Mouse (Mus musculus) left cerebral cortex, postnatal 36 days (tissue): ENCODE results near the gene Lta. TPM values are rescaled to one million over a fixed set of nuclear protein-coding genes. Genes with fewer than 3 reads are reported as not detected.

Experiments used
- DNase-seq, 2 experiments: peaks; one replicate each; pipeline ENCODE4 v3.0.0; 2021 to 2022; ENCODE audit warnings: low spot score in 2 of 2, mixed read lengths in 1 of 2
- intact Hi-C: fragments of 180-260 bp; cut with DNase I; formaldehyde crosslinking; loops from one replicate; pipeline ENCODE4 v1.15.1; 2025
- total RNA-seq, 2 experiments: library from RNA; stranded (reverse); gene quantifications; 2 replicates each; pipeline ENCODE4 v1.2.3; 2021

Lta gene
- total RNA-seq, 2 experiments from 2014 or later, result 0.44 to 1.1 TPM

DNA sequence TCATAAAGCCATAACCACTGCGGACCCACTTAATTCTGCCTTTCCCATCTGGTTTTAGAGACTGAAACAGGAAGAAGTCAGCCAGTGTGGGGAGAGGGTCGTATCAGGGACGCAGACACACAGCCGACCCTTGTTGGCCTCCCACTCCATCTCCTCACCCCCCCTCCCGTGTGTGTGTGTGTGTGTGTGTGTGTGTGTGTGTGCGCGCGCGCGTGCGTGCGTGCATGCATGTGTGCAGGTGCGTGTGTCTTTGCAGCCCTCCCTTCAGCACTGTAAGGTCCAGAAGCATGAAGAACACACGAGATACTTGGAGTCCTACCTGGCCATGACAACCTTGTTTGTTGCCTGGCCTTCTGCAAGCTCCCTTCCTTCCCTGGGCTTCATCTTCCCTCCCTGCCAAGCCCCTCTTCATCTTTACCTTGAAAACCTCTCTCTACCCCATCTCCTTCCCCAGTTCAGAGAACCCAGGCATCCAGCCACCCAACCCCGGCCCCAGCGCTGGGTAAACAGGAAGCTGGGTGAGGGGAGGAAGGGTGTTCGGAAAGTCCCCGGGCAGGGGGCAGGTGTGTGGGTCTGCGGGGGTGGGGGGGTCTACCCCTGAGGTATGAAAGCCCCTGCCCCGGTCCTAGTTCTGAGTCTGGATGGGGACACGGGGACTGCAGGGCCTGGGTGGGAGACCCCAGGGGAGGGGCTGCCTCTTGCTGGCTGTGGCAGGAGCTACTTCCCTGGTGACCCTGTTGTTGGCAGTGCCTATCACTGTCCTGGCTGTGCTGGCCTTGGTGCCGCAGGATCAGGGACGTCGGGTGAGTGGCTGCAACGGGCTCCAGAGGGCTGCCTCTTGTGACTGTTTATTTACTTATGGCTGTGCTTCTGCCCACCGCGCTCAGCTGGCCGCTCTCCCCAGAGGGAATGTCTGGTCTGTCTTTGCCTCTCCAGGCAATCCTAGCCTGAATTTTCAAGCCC, 11.0 kb downstream of the Lta start, which contains the start of gene Ltb:
Gene Ltb (plus strand): TSS at position 559 of the 963 bp plus-strand sequence.
- no peak for DNase-seq
- intact Hi-C loops, result no loop called here

- intact Hi-C loops, result no loop called here
- DNase-seq, result no peak
Observed at GRCm38 (mm10) chr17:35192924-35193323, 12.2 kb downstream of the Lta start.

DNA sequence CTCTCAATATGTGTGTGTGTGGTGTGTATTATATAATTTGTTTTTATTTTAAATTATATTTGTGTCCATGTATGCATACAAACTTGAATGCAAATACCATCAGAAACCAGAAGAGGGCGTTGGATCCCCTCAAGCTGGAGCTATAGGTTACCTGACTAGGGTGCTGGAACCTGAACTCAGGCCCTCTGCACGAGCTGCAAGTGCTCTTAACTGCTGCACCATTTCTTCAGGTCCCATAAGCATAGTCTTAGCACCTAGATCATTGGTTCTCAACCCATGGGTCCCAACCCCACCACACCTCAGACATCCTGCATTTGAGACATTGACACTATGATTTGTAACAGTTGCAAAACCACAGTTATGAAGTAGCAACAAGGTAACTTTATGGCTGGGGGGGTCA, 13.4 kb downstream of the Lta start:
- intact Hi-C loops, result no loop called here

GRCm38 (mm10) chr17:35190096-35190495, 15.1 kb downstream of the Lta start:
- intact Hi-C loops, result no loop called here
- DNase-seq, result no peak

More for the DNA sequence above, 13.4 kb downstream of the Lta start:
- no peak for DNase-seq

DNA sequence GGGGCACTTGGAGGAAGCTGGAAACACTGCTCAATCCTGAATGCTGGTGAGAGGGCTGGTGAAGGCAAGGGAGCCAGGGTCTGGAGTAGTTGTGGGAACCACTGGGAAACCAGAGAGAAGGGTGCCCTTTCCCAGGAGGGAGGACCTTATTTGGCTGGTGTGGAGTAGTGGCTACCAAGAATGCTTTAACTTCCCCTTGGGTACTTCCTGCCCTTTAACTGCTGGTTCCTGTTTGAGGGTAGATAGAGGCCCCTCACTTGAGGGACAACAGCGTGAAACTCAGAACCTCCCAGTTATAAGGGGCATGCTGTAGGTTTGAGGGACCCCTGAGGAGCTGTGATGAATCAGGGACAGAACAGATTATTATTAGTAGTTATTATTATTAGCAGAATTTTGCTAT, 16.0 kb downstream of the Lta start:
- intact Hi-C loops, result no loop called here
- DNase-seq, result no peak

DNA sequence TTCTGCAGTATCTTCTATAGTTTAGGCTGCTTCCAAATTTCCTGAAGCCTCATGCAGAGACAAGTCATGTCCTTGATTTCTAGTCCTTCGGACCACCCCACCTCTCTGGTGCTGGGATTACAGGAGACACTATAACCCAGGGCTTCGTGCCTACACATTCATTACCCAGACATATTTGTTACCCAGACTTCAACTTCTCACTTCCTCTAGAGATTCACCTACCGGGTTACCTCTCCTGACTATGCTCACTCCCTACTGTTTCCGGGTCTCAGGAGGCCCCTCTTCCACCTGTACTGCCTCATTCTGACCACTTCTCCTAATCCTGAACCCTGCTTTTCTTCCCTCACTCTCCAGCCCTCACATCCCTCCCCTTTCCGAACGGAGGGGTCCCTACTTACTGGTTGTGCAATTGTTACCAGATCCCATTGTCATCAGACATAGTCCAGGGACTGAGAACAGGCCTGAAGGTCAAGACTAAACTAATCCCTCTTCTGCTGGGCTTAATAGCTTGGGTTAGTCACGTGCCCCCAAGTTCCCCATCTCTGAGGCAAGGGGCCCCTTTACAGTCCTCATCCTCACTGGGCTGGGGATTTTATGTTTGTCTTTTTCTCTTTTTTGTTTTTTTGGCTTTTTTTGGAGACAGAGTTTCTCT, 17.1 kb downstream of the Lta start, which contains the start of gene Lst1:
Gene Lst1 (minus strand): TSS at position 481 of the 652 bp plus-strand sequence.
- intact Hi-C loops, result no loop called here

GRCm38 (mm10) chr17:35187345-35187744, 17.8 kb downstream of the Lta start:
- intact Hi-C loops, result no loop called here
- DNase-seq, result no peak

More for the DNA sequence above, 17.1 kb downstream of the Lta start, which contains the start of gene Lst1:
- DNase-seq, result no peak

GRCm38 (mm10) chr17:35186681-35187080, 18.5 kb downstream of the Lta start:
- DNase-seq, result no peak
- intact Hi-C loops, result no loop called here

DNA sequence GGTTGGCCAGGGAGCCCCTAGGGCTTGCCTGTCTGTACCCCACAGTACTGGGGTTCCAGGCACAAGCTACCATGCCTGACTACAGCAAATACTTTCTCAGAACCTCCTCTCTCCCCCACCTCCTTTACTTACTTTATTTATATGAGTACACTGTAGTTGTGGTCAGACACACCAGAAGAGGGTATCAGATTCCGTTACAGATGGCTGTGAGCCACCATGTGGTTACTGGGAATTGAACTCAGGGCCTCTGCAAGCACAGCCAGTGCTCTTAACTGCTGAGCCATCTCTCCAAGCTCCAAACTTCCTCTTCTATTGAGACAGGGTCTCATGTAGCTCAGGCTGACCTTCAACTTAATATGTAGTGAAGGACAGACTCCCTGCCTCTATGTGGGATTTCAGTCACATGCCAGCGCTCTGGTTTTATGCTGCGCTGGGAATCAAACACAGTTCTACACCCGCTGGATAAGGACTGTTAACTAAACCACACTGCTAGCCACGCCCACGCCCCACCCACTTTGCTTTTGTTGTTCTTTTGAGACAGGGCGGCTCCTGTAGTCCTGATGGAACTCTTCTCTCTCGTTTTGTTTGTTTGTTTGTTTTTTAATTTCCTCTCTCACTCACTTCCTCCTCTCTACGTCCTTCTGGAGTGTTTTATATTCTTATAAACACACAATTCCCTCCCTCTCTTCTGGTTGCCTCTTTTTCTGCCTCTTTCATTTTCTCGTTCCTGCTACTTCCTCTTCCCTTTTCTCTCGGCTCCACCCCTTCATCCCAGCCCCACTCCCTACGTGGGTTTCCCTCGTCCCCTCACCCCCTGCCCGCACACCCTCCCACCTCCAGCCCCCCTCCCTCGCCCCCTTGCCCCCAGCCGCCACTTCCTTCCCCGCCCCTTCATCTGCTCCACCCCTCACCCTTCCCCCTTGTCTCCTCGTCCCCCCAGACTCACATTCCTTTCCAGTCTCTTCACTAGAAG, 19.2 kb downstream of the Lta start:
- intact Hi-C loops, result no loop called here
- no peak for DNase-seq

DNA sequence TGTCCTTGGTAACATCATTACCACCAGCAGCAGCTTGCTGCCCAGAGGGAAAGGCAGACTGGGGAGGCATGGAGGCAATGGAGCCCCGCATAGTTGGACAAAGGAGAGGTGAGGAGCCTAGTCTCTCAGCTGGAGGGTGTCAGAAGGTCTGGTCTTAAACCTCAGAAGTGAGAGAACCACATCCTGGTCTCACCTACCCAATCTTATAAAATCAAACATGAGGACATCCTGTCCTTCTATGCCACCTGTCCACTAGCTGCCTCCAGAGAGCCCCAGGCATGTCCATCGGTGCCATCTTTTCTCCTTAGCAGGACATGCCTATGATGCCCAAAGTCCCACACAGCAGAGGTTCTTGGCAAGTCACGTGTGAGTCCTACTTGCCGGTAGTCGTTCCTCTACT, 25.1 kb downstream of the Lta start:
- intact Hi-C loops, result no loop called here
- no peak for DNase-seq

- peak in 1 of 2 experiments; percentile 49 for DNase-seq
- intact Hi-C loops, result loop anchor here (2.0 kb wide), 1 partner anchor 54 kb away; the partner anchor contains the start of gene Atp6v1g2
Observed at GRCm38 (mm10) chr17:35178528-35178927, 26.6 kb downstream of the Lta start.

GRCm38 (mm10) chr17:35175968-35176367, 29.2 kb downstream of the Lta start, which contains the start of gene Aif1:
Gene Aif1, minus strand, starts transcription at chr17:35176068.
- DNase-seq, result no peak
- intact Hi-C loops, result no loop called here

DNA sequence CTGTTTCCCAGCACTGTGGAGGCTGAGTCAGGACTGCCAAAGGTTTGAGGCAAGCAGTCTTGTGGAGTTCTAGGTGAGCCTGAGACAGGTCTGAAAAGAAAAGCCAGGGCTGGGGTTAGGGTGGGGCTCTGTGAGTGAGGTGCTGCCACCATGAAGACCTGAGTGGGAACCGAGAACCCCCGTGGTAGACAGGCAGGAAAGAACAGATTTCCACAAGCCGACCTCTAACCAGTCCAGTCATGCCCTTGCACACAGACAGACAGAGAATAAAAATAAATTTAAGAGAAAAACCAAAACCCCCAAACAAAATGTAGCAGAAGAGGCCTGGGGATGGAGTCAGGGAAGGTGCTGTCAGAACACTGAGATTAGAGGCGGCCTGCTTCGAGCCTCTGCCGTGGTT, 29.8 kb downstream of the Lta start:
- DNase-seq, result no peak
- intact Hi-C loops, result no loop called here

DNA sequence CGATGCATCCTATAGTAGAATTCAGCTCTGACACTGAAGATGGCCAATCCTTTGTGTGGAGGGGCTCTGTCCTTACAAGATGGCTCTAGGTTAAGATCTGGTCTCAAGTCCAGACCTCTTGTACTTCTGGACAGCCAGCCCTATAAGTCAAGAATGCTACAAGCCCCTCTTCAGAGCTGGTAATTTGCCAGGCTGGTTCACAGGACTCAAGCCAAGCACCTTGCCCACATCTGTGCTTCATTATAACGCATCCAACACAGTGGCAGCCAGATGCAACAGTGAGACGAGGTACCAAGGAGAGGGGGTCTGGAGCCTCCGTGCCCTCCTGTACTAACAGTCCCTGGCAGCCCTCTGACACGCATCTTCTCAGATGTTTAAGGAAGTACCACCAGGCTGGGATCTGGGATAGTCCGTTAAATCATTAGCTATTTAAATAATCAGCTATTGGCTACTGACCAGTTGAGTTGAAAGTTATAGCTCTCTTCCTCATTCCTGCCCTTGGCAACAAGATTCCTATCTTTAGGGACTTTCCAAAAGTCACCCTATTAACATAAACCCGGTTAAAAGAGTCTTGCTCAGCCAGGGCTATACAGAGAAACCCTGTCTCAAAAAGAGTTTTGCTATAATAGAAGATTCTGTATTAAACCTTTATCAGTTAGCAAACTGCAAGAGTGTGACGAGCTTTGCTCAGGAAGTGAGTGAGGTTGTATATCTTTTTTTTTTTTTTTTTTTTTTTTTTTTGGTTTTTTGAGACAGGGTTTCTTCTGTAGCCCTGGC, 30.8 kb downstream of the Lta start:
- no peak for DNase-seq
- intact Hi-C loops, result no loop called here

DNA sequence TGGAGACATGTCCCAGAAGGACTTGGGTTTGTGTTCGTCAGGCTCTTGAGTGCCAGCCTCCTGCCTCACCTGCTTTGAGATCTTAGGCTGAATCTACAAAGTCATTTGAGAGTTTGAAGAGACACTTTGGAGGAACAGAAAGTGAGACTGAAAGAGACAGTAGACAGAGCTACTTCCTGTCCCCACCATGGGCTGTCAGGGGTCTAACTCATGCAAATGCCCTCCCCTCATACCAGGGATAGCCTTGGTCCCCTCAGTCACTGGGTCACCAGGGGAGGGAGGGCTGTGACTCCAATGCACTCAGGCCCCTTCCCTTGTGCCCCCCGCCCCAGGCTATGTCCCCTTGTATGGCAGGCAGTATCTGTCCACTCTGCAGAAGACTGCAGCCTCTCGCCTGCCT, 31.8 kb downstream of the Lta start:
- intact Hi-C loops, result no loop called here
- DNase-seq, result no peak

DNA sequence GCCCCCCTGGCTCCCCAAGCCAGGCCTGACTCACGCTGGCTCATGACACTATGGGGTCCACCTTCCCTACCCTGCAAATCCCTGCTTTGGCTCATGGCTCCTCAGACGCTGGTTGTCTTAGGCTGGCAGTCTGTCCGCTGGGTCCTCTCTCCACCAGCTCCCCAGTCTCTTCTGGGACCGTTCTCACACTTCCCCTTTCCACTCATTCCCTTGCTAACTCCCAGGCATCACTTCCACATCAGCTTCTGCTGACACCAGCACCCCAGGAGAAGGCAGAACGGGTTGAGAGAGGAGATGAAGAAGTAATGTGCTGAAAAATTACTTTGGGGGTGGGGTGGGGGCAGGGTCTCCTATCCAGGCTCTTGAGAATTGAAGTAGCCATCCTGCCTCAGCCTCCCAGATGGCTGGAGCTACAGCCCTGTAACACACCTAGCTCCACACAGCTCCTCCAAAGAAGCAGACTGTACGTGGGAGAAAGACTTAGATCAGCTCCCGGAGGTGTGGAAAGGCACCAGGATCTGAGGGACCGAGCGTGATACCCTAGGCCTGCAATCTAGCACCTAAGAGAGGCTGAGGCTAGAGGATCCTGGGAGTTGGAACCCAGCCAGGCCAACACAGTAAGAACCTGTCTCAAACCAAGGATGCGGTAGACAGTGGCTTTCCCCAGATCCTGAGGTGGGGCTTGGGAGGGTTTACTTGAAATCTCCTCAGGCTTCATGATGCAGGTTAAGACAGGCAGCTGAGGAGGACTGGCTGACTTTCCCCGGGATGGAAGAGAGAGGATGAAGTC, 32.5 kb downstream of the Lta start:
- intact Hi-C loops, result no loop called here
- DNase-seq, result peak in 1 of 2 experiments; percentile 62

GRCm38 (mm10) chr17:35168541-35169207, 36.5 kb downstream of the Lta start:
- no peak for DNase-seq
- intact Hi-C loops, result no loop called here
